Mouse (Mus musculus): ENCODE data around the gene Atp6v1f.

Gene Atp6v1f

DNA sequence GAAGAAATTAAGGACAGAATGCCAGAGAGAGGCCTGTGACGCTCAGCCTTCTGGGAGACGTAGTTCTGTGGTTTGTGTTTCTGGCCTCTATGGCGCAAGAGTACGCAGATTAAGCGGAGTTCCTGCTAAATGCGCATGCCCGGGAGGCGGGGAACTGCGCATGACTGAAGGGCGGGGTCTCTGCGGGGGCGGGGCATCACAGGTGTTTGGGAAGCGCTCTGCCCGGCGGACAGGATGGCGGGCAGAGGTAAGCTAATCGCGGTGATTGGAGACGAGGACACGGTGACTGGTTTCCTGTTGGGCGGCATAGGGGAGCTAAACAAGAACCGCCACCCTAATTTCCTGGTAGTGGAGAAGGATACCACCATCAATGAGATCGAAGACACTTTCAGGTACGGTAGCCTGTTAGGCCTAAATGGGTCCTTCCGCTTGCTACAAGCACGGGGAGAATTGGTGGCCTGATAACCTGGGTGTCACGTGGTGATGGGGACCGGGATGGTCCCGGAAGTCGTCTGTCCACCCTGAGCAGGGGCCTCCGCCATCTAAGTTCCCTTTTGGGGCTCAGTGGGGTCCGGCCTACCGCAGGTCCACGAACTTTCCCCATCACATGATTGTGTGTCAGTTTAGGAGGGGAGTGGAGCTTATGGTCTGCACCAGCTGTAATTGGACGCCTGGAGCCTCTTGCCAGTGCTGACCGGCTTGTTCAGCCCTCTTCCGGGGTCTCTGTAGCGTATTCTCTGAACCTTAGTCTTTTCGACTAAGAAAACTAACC is at the start of gene Atp6v1f:
Gene Atp6v1f, plus strand, starts transcription at position 136 of the 772 bp plus-strand sequence.
- DNase-seq (ENCODE audit: low read depth, low spot score), result peak; percentile 96

DNA sequence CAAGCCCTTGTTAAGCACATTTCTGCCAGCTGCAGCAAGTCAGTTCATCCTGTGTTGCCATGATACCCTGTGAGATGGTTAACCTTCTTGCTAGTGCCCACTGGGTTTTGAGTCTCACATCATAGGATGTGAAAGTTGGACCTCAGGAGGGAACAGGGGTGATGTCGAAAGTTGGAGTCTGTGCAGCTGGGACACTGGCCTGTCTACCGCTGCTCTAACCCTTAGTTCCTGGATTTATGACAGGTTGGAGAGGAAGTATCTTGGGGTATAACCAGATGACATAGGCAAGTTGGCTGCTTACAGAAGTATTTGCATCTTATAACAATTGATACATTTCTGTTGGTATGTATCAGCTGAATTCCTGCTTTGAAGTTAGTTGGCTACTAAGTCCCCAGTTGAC is 46.9 kb upstream of the Atp6v1f start:
- DNase-seq (ENCODE audit: low read depth, low spot score), result no peak

DNA sequence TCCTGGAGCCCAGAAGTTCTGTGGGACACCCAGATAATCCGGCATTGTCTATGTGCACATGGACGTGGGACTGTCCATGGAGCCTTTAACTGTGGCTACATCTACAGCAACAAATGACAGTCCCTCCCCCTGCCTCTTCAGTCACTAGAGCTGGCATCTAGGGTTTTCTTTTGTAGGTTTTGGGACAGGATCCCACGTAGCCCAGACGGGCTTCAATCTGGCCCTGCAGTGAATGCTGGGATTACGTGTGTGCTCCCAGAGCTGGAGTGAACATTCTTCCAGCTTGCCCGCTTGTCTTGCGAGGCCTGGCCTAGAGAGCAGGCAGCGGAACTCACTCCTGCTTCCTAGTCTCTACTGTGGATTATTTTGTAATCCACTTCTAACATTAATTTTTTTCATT is 42.4 kb upstream of the Atp6v1f start:
- no peak for DNase-seq (ENCODE audit: low read depth, low spot score)

DNA sequence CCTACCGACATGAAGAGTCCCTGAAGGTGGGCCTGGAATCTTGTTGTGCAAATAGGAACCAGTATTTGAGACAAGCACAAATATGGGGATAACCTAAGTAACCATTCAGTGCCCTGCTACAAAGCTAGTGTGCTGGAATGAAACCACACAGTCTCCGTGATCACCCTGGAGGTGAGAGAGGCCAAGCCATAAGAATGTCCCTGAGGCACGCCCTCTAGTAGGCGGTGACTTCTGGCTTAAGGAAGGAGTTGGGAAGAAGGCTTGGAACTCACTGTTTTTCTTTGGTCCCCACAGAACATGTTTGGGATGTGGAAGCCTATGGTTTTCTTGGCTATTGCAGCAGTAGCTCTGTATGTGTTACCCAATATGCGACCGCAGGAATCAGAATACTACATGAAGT is 41.2 kb upstream of the Atp6v1f start:
- no peak for DNase-seq (ENCODE audit: low read depth, low spot score)

DNA sequence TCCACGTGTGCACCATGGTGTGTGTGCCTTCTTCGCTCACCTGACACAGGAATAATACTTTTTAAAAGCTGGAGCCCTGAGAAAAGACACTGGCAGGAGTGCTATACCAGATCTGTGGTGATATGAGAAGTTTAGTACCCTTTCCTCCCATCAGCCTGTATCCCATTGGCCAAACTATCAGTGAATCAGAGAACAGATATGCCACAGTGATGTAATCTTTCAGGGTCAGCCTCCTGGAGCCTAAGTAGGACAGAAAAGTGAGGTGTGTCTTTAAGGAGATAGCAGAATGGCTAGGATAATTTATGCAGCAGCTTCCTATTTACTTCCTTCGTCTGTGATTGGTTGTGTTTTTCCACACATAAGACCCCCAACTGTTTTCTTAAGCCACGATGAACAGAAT is 39.3 kb upstream of the Atp6v1f start:
- DNase-seq (ENCODE audit: low read depth, low spot score), result no peak

DNA sequence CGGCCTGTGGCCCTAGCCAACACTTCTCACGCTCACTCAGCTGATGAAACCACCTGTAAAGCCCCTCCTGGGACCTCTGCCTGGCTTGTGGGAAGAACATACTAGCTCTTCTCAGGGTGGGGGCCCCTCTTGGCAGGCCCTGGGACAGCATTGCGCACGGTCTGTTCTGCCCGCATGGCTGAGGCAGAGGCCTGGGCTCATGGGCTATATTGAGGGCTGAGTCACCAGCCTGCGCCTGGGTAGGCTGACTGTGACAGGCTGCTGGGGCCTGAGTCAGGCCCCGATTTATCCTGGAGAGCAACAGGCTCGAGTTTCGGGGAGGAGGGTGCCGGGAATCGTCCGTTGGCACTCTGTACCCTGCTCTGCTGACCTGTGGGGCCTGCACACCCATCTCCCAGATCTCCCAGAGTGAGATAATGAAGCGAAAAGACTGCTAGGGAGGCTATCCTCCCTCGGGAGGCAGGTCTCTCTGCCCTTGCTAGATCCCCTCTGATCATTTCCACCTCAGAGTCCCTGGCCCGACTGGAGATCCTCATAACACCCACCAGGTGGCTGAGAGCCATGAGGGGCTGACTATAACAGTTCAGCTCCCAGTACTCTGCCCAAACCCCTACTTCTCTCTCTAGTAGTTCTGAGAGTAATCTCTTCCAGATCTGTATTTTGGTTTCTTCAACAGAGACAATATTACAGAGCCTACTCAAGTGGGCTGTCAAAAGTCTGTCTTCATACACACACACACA is 36.7 kb upstream of the Atp6v1f start:
- DNase-seq (ENCODE audit: low read depth, low spot score), result peak; percentile 23

DNA sequence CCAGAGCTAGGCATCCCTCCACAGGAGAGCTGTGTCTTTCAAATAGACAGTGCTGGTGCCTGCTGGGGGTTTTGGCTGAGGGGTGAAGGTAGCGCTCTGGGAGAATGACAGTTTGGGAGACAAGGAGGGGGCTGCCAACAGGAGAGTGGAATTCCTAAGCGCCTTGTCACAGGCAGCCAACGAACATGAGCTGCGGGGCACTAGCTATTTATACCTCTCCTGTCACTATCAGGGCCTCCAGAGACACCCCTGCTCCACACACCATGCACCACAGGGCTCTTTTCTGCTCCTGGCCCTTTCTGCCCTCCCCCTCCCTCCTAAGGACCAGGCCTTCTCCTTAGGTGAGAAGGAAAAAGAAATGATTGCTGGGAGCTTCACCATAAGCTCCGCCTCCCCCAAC is 36.0 kb upstream of the Atp6v1f start:
- no peak for DNase-seq (ENCODE audit: low read depth, low spot score)

DNA sequence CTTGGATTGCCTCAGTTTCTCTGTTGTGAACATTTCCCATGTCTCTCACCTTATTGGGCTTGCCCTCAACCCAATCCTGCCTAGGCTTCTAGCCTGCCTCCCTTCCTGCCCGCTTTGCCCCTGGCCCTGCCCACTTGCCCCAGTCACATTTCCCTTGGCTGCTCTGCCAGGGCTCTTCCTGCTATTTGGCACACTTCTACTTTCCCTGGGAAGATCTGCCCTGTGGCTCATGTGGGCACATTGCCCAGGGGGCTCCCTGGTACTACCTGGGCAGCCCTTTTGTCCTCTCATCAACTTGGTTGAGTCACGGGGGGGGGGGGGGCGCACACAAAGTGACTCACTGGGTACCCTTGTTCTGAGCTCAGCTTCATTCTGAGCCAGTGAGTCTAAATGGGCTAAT is 35.4 kb upstream of the Atp6v1f start:
- DNase-seq (ENCODE audit: low read depth, low spot score), result no peak

DNA sequence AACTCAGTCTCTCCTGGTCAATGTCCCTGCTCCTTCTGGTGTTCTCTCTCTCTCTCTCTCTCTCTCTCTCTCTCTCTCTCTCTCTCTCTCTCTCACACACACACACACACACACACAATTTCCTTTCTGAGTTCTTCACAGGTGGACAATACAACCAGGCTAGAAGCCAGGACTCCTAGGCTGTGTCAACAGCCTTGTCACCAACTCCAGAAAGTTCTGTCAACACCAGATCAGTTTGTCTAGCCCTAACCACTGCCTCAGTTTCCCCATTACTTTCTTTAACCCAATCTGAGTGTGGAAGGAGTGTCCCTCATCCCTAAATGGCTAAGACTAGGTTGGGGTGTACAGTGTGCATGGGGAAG is 34.9 kb upstream of the Atp6v1f start:
- DNase-seq (ENCODE audit: low read depth, low spot score), result no peak

DNA sequence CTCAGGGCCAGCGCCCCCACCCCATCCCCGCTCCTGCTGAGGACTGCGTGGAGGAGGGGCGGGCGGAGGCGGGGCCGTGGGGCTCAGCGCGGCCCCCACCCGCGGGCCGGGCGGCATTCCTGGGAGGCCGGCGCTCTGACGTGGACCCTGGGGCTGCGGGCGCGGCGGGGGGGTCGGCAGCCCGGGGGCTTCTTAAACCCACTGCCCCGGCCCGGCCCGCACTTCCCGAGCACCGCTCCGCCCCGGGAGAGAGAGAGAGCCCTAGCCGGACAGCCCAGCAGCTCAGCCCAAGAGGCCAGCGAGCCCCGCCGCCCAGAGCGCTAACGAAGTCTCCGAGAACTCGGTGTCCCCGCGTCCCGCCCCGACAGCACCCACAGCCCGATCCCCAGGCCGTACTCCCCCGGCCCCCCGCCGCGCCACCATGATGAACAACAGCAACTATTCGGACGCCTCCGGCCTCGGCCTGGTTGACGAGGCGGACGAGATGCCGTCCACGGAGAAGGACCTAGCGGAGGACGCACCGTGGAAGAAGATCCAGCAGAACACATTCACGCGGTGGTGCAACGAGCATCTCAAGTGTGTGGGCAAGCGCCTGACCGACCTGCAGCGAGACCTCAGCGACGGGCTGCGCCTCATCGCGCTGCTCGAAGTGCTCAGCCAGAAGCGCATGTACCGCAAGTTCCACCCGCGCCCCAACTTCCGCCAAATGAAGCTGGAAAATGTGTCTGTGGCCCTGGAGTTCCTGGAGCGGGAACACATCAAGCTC is 34.3 kb upstream of the Atp6v1f start, which contains the start of gene Flnc:
Gene Flnc, plus strand, starts transcription at position 219 of the 766 bp plus-strand sequence.
- peak; percentile 48 for DNase-seq (ENCODE audit: low read depth, low spot score)

DNA sequence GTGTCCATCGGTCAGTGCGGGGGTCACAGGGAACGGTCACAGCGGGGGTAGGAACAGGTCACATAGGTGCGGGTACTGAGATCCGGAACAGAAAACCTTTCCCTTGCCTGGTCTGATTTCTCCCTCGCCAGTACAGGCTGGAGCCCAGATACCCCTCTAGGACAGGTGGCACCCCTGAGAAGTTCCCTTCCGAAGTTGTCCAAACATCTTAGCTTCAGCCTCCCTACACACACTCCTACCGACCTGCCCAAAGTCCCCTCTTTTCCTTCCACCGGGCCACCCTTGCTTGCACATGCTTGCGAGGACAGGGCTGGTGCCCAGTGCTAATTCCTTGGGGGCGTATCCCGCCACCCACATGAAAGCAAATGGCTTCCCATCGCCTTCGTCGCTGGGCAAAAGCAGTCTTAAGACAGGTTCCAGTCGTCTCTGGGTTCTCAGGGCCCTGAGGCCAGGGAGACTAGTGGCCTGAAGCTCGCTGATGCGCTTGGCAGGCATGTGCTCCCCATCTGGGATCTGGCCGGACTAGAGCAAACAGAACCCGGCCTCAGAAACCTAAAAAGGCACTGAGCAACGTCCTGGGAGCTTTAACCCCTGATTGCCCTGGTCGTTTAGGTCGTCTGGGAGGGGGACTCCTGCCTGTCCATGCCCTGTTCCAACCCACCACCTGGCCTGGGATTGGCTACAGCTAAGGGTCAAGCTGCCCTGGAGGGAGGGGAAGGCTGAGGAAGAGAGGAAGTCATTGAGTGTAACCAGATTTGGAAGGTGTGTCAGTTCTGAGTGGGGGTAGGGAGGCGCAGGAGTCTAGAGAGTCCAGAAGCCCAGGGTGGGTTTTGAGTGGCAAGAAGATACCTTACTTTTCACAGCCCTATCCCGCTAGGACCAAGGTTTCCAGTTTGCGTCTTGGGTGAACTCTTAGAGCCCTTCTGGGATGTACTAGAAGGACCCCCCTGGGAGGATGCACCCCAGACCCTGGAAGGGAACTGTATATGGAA is 33.4 kb upstream of the Atp6v1f start:
- peak; percentile 60 for DNase-seq (ENCODE audit: low read depth, low spot score)

DNA sequence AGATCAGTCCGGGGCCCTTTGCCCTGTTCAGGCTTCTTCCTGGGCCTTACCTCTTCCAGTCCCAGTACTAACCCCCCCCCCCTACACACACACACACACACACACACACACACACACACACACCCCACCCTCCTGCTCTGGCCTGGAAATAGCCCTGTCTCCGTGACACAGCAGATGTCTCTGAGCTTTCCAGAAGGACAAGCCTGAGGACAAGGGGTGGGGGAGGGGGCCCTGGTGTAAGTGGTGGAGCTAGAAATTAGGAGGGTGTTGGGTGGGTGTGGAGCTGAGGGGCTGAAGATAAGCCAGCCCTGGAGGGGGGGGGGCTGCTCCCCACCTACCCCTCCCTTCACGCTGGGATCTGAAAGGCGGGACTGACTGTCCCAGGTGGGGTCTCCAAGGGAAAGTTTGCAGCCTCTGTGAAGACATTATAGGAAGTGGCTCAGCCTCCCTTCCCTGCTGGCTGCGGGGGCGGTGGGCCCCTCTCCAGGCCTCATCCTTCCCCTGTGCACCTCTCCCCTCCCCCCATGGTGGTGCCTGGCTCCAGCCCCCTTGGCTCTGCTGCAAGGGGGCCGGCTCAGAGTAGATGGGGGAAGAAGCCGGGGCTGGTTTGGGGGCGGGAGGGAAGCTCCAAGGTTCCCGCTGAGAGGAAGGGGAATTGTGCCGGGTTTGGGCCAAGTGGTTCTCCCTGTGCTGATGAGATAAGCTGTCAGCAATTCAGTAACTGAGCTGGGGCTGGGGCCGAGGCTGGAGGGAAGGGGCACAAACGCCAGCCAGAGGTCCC is 32.4 kb upstream of the Atp6v1f start:
- peak; percentile 64 for DNase-seq (ENCODE audit: low read depth, low spot score)

DNA sequence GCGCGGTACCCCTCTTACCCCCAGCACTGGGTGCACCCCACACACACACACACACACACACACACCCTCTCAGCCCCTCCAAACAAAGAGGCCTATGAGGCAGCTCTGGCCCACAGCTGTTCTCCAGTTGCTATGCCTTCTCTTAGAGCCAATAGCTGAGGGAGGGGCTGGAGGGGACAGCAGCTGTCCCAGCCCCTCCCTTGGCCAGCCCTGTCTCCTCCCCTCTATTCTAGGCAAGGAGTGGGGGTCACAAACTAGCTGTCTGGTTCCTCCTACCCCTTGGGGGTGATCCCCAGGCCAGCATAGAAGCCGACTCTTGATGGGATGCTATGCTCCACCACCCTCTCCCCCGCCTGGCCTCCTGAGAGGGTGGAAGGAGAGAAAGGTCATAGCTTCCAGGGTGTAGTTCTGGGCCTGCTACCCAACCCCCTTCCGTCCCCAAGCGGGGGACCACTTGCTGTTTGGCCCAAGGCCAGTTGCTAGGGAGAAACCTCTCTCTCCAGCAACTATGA is 31.5 kb upstream of the Atp6v1f start:
- DNase-seq (ENCODE audit: low read depth, low spot score), result peak; percentile 65

DNA sequence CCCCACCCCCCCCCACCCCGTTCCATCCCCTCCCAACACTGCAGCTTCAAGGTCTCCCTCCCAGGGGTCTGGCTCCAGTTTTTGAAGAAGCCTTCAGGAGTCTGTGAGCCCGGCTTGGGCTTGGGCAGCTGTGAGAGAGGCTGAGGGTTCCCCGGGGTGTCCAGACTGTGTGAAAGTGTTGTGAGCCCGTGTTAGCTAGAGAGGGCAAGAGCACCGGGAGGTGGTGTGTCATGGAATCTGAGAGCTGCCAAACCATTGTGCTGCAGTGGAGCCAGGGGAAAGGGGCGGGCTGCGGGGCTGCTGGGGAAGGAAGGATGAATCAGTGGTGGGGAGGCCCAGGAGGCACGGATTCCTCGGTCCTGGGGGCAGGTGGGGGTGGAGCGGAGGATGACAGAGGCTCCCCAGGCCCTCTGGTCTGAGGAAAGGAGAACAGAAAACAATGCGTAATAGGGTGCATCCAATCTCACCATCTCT is 31.0 kb upstream of the Atp6v1f start:
- no peak for DNase-seq (ENCODE audit: low read depth, low spot score)

DNA sequence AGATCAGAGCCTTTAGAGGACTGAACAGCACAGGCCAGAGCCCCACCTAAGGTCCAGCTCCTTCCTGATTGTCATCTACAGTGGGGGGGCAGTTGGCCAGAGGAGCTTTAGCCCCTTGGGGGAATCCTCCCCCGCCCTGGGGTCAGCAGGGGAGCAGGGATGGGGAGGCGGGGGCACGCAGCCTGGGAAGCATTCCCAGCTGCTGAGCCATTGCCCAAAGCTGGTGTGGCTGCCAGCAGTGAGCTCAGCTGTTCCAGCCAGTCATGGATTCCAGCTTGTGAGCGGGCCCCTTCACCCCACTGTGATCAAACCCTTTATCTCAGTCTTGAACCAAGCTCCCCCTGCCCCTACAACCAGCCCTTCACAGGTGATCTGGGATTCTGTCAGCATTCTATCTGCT is 28.3 kb upstream of the Atp6v1f start:
- DNase-seq (ENCODE audit: low read depth, low spot score), result no peak

DNA sequence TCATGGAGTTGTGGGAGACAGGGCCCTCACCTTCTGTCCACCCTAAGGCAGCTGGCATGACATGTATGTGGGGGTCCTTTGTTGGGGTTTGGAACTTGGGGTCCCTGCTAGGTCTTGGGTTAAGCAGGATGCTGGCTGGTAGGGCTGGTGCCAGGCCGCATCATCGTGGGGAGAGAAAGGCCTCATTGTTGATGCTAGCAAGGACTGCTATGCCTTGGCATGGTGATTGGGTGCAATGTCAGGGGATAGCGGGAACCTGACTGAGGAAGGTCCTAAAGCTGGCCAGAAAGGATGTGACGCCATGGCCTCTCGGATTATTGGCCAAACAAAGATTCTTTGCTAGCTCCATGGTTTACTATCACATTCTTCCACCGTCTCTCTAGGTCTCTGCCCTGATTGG is 27.7 kb upstream of the Atp6v1f start:
- no peak for DNase-seq (ENCODE audit: low read depth, low spot score)

DNA sequence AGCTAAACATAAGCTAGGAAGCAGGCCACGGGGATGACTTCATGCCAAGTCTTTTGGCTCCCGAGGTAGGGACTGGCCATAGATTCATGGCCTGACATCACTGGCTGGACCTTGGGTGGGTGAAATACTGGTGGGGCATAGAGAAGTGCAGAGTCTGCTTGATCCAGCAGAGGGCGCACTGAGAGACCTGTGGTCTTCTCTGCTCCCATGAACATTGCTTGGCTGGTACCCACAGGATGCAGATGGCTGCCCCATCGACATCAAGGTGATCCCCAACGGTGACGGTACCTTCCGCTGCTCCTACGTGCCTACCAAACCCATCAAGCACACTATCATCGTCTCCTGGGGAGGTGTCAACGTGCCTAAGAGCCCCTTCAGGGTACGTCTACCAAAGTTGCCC is 22.7 kb upstream of the Atp6v1f start:
- peak; percentile 52 for DNase-seq (ENCODE audit: low read depth, low spot score)

DNA sequence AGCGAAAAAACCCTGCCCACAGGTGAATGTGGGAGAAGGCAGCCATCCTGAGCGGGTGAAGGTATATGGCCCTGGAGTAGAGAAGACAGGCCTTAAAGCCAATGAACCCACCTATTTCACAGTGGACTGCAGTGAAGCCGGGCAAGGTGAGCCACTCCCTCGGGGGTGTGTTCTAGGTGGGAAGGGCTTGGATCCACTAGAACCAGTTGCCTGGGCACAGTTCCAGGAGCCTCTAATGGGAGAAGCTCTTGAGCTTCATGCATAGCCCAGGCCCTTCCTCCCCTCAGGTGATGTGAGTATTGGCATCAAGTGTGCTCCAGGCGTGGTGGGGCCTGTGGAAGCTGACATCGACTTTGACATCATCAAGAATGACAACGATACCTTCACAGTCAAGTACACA is 22.2 kb upstream of the Atp6v1f start:
- no peak for DNase-seq (ENCODE audit: low read depth, low spot score)

DNA sequence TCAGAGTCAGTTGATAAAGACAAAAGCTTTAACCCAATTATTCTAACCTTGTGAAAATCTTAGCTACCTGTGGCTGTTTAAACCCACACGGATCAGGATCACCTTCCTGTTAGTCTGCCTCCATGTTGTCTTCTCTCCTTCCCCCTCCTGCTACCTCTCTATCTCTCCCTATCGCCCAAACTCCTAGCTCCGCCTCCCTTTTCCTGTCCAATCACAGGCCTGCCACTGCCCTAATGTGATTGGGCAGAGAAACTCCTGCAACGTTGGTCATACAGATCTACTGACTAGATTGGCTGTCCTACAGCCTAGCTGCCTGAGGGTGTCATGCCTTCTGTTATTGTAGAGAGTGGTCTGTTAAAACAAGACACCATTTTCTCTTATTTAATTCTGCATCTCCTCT is 17.7 kb upstream of the Atp6v1f start:
- no peak for DNase-seq (ENCODE audit: low read depth, low spot score)

DNA sequence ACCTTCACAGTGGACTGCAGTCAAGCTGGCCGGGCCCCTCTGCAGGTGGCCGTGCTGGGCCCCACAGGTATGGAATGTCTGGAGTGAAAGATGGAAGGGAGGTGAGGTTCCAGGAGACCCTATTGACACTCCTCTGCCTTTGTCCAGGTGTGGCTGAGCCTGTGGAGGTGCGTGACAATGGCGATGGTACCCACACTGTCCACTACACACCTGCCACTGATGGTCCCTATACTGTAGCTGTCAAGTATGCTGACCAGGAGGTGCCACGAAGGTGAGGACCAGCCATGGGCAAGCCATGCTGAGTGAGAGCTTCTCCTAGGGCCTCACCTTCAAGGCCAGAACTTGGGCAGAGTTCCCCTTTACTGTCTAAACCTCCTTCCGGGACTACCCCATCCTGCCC is 16.9 kb upstream of the Atp6v1f start:
- DNase-seq (ENCODE audit: low read depth, low spot score), result no peak

Data from mesoderm, embryonic 11.5 days (tissue).